Mouse (Mus musculus): ENCODE results near the gene St6galnac5. TPM values are rescaled to one million over a fixed set of nuclear protein-coding genes. Genes with fewer than 3 reads are reported as not detected.

Gene St6galnac5
- polyA plus RNA-seq, 1 experiment from 2014 or later = 0.43 TPM

DNA sequence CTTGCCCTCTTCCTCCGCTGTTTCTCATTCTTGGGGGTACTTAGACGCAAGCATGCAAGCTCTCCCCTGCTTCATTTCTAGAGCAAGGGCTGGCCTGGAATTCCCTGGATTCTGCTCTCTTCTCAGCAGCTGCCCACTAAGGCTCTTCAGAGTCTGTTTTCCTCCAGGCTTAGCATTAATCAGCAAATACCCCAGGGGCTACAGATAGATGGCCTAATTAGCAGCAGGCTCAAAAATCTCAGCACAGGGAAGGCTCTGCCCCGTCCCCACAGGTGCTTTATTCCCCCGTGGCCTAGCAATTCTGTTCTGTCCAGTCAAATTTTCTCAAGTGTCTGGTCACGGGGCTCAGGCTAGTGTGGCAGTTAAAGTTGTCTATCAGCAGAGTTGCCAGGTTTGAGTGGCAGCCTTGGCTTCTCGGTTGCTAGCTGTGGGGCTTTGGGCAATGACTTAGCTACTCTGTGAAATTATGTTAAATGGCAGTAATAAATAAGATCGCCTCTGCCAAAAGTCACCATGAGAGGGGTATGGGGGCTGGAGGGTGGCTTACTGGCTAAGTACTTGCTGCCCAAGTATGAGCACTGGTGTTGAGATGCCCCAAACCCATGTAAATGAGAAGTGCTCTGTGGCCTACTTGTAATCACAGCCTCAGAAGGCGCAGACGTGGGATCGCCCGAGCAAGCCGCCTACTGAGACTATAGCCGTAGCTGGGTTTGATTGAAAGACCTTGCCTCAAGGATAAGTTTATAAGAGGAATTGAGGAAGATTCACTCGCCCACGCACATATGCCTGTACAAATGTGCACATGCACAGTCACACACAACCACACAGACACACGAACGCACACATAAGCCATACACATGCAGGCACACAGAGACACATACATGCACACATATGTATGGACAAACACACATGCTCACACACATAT lies 107.4 kb downstream of the St6galnac5 start:
- Histone ChIP-seq H3K9ac (ENCODE audit: low read depth, low read length) (no peak overlapping the region), H3K27me3 (replicated peaks; ENCODE audit: control insufficient read depth, insufficient read depth, low read length) (no peaks in the 10 kb centered on the region), H3K4me1 (replicated peaks; ENCODE audit: control insufficient read depth, insufficient read depth, low read length) (no peaks in the 10 kb centered on the region), H3K9me3 (ENCODE audit: control insufficient read depth, low read length) (no peaks in the 10 kb centered on the region), H3K36me3 (ENCODE audit: control insufficient read depth, insufficient read depth, low read length) (no peaks in the 10 kb centered on the region), H3K27ac (ENCODE audit: low read depth, low read length) (no peak overlapping the region), H3K4me2 (no peak overlapping the region), H3K4me3 (ENCODE audit: low read depth, low read length) (no peak overlapping the region)
- WGBS = 89% methylated on average over 17 of the region's 17 CpGs
- ATAC-seq (replicated peaks; ENCODE audit: low FRiP score) (no peak), DNase-seq (ENCODE audit: low spot score) (no peak)

DNA sequence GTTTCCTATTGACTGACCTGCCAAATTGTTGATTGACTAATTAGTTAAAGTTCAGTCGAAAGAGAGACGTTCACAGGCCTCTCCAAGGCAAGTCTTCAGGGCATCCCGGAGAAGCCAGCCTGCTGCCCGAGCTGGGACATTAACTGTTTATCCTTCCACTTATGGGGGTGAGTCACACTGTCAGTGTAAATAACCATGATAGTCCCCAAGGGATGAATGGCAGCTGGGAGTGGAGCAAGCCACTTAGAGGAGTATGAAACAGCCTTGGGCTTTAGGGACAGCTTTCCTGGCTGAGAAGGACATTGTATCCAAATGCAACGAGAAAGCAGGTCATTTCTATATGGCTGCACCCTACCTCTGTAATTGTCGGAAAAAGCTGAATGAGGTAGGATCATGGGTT lies 109.5 kb downstream of the St6galnac5 start:
- H3K4me1 ChIP-seq (replicated peaks; ENCODE audit: control insufficient read depth, insufficient read depth, low read length) = no peaks in the 10 kb centered on the region
- no peak overlapping the region for H3K9ac ChIP-seq (ENCODE audit: low read depth, low read length)
- H3K9me3 ChIP-seq (ENCODE audit: control insufficient read depth, low read length) = no peaks in the 10 kb centered on the region
- ATAC-seq (replicated peaks; ENCODE audit: low FRiP score) = no peak
- H3K36me3 ChIP-seq (ENCODE audit: control insufficient read depth, insufficient read depth, low read length) = no peaks in the 10 kb centered on the region
- H3K4me2 ChIP-seq = no peak overlapping the region
- DNase-seq (ENCODE audit: low spot score) = no peak
- H3K27ac ChIP-seq (ENCODE audit: low read depth, low read length) = no peak overlapping the region
- no peaks in the 10 kb centered on the region for H3K27me3 ChIP-seq (replicated peaks; ENCODE audit: control insufficient read depth, insufficient read depth, low read length)
- WGBS = 70% methylated on average over 6 of the region's 6 CpGs
- no peak overlapping the region for H3K4me3 ChIP-seq (ENCODE audit: low read depth, low read length)

DNA sequence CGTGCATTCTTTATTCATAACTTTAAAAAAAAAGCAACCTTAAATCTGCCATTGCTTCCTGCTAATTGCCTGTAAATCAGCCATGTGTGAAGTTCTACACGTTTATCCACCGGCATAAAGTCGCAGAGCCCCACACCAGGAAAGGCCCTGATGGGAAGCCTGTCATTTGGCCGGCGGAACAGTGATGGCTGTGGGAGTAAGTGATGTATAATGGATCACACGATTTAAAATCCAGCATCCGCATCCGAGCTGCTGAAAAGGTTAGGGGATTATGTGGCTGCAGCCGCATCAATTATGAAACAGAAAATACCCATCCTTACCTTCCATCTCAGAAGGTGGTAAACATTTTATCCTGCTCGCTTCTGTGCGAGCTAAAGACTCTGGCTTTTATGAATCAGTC lies 110.0 kb downstream of the St6galnac5 start:
- no peaks in the 10 kb centered on the region for H3K9me3 ChIP-seq (ENCODE audit: control insufficient read depth, low read length)
- no peaks in the 10 kb centered on the region for H3K4me1 ChIP-seq (replicated peaks; ENCODE audit: control insufficient read depth, insufficient read depth, low read length)
- 85% methylated on average over 12 of the region's 12 CpGs for WGBS
- H3K27me3 ChIP-seq (replicated peaks; ENCODE audit: control insufficient read depth, insufficient read depth, low read length) = no peaks in the 10 kb centered on the region
- no peaks in the 10 kb centered on the region for H3K36me3 ChIP-seq (ENCODE audit: control insufficient read depth, insufficient read depth, low read length)
- no peak overlapping the region for H3K4me3 ChIP-seq (ENCODE audit: low read depth, low read length)
- no peak overlapping the region for H3K4me2 ChIP-seq
- no peak overlapping the region for H3K9ac ChIP-seq (ENCODE audit: low read depth, low read length)
- no peak for ATAC-seq (replicated peaks; ENCODE audit: low FRiP score)
- no peak for DNase-seq (ENCODE audit: low spot score)
- no peak overlapping the region for H3K27ac ChIP-seq (ENCODE audit: low read depth, low read length)

DNA sequence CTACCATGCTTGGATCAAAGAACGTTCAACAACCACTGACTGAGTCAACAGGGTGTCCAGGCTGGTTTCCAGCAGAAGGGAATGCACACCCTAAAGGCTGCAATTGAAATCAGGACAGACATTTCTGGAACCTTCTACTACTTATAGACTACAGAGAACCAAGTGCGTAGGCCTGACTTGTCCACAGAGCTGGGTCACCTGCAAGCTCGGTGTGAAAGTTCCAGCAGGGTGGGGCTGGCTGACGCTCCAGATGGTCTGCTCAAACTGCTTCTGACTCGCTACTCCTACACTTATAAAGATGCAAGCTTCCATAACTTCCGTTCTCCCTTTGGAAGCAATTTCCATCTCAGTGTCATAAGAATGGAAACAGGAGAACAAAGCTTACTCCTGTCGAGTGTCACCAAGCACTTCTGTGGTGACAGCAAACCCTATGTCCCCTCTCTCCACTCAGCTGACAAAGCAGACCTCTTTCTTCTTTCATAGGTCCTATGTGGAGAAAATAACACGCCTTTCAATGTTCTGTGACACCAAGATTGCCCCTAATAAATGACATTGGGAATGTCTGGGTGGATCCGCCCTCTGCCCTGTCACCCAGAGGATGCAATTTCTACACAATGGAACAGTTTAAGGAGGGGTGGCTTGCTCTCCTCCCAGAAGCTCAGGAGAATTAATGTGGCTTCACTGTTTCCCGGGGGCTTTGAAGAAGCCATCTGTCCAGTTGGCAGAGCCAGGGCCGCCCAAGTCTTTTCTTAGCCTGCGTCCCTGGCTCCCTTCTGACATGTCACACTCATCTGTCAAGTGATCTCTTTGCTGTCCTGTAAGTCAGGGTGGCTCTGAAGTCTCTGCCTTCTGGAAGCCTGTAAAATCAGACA lies 114.2 kb downstream of the St6galnac5 start:
- ATAC-seq (replicated peaks; ENCODE audit: low FRiP score) = no peak
- WGBS = 79% methylated on average over 12 of the region's 12 CpGs

DNA sequence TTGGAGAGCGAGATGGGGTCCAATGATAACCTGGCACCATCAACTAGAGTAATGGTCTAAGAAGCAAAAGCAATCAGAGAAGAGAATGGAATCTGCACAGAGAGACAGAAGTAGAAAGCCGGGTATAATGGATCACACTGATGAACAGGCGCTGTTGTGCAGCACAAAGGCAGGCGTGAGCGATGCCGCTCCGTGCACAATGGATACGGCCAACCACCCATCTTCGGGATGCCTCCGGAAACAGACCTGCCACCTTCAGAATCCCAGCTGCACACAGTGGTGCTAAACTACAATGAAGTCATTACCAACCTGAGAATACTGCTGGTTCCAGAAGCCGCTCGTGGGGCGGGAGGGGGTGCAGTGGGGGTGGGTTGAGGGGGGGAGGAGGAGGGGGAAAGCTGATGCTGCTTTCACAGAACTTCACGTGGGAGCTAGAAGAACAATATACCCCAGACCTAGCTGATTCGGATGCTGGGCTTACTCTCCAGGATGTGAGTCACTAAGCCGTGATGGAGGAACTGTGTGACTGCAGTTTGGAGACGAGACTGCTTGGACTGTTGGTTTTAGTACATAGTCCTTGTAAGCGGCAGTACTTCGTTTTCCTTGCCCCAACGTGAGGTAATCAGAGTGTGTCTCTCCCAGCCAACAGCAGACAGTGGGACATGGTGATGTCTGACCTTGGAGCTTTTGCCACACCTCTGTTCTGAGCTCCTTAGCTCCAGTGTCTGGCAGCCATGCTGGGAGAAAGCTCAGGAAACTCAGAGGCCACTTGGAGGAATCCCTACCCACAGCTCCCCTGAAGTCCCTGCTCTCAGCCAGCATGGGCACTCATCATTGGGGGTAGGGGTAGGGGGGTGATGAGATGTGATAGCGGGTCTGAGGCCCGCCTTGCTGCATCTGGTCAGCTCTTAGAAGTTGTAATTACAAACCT lies 115.7 kb downstream of the St6galnac5 start:
- WGBS = 81% methylated on average over 22 of the region's 22 CpGs
- Histone ChIP-seq H3K9ac (ENCODE audit: low read depth, low read length) (no peak overlapping the region), H3K27ac (ENCODE audit: low read depth, low read length) (no peak overlapping the region), H3K36me3 (ENCODE audit: control insufficient read depth, insufficient read depth, low read length) (no peaks in the 10 kb centered on the region), H3K4me3 (ENCODE audit: low read depth, low read length) (no peak overlapping the region), H3K4me2 (no peak overlapping the region), H3K4me1 (replicated peaks; ENCODE audit: control insufficient read depth, insufficient read depth, low read length) (no peaks in the 10 kb centered on the region), H3K27me3 (replicated peaks; ENCODE audit: control insufficient read depth, insufficient read depth, low read length) (no peaks in the 10 kb centered on the region), H3K9me3 (ENCODE audit: control insufficient read depth, low read length) (no peaks in the 10 kb centered on the region)
- no peak for ATAC-seq (replicated peaks; ENCODE audit: low FRiP score)
- no peak for DNase-seq (ENCODE audit: low spot score)

More for the DNA sequence above, 114.2 kb downstream of the St6galnac5 start:
- Histone ChIP-seq H3K4me2 (no peak overlapping the region), H3K4me3 (ENCODE audit: low read depth, low read length) (no peak overlapping the region), H3K4me1 (replicated peaks; ENCODE audit: control insufficient read depth, insufficient read depth, low read length) (no peaks in the 10 kb centered on the region), H3K36me3 (ENCODE audit: control insufficient read depth, insufficient read depth, low read length) (no peaks in the 10 kb centered on the region), H3K9ac (ENCODE audit: low read depth, low read length) (no peak overlapping the region), H3K9me3 (ENCODE audit: control insufficient read depth, low read length) (no peaks in the 10 kb centered on the region), H3K27ac (ENCODE audit: low read depth, low read length) (no peak overlapping the region), H3K27me3 (replicated peaks; ENCODE audit: control insufficient read depth, insufficient read depth, low read length) (no peaks in the 10 kb centered on the region)
- no peak for DNase-seq (ENCODE audit: low spot score)

DNA sequence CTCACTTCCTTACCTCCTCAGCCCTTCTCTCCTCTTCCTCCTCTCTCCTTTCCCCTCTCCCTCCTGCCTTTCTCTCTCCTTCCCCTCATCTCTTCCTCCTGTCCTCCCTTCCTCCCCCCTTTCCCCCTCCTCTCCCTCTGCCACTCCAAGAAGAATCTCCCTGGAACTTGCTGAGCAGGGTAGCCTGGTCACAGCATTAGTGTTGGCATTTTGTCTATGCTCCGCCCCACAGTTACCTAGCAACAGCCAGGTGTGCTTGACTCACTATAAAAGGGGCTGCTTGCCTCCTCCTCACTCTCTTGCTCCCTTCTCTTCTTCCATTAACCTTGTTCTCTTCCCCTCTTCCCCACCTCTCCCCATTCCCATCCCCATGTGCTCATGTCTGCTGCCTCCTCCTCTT lies 120.1 kb downstream of the St6galnac5 start:
- Histone ChIP-seq H3K4me1 (replicated peaks; ENCODE audit: control insufficient read depth, insufficient read depth, low read length) (no peaks in the 10 kb centered on the region), H3K4me2 (no peak overlapping the region), H3K9me3 (ENCODE audit: control insufficient read depth, low read length) (no peaks in the 10 kb centered on the region), H3K27me3 (replicated peaks; ENCODE audit: control insufficient read depth, insufficient read depth, low read length) (no peaks in the 10 kb centered on the region), H3K4me3 (ENCODE audit: low read depth, low read length) (no peak overlapping the region), H3K9ac (ENCODE audit: low read depth, low read length) (no peak overlapping the region), H3K27ac (ENCODE audit: low read depth, low read length) (no peak overlapping the region), H3K36me3 (ENCODE audit: control insufficient read depth, insufficient read depth, low read length) (no peaks in the 10 kb centered on the region)
- WGBS = 54% methylated on average over 1 of the region's 1 CpGs
- DNase-seq (ENCODE audit: low spot score) (no peak), ATAC-seq (replicated peaks; ENCODE audit: low FRiP score) (no peak)

DNA sequence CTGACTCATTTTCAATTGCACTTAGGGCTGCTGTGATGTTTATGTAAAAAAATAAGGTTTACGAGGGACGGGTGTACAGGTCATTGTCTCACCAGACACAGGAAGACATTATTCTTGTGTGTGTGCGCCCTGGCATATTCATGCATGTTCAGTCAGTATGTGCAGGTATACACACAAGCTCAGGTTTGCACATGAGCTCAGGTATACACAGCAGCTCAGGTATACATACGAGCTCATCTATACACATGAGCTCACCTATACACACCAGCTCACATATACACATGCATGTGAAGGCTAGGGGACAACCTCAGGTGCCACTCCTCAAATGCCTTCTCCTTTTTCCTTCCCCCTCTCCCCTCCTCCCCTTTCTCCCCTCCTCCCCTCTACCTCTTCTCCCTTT lies 120.6 kb downstream of the St6galnac5 start:
- Histone ChIP-seq H3K27ac (ENCODE audit: low read depth, low read length) (no peak overlapping the region), H3K4me2 (no peak overlapping the region), H3K9ac (ENCODE audit: low read depth, low read length) (no peak overlapping the region), H3K27me3 (replicated peaks; ENCODE audit: control insufficient read depth, insufficient read depth, low read length) (no peaks in the 10 kb centered on the region), H3K4me1 (replicated peaks; ENCODE audit: control insufficient read depth, insufficient read depth, low read length) (no peaks in the 10 kb centered on the region), H3K9me3 (ENCODE audit: control insufficient read depth, low read length) (no peaks in the 10 kb centered on the region), H3K4me3 (ENCODE audit: low read depth, low read length) (no peak overlapping the region), H3K36me3 (ENCODE audit: control insufficient read depth, insufficient read depth, low read length) (no peaks in the 10 kb centered on the region)
- 84% methylated on average over 4 of the region's 4 CpGs for WGBS
- no peak for DNase-seq (ENCODE audit: low spot score)
- ATAC-seq (replicated peaks; ENCODE audit: low FRiP score) = no peak

DNA sequence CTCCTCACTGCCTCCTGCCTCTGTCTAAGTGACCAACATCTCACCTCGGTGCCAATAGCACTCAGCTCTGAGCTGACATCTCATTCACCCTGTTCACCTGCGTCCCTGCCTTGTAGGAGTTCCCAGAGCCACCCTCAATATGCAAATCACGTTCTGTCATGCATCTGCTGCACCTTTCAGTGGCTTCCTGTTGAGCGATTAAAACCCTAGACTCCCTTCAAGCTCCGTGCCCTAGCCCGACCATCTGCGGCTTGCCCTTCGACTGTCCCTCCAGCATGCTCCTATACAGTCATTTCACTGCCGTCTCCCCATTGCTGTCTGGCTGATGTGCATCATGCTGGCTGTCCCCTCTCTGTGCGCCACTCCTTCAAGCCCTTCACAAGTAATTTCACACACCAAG lies 126.0 kb downstream of the St6galnac5 start:
- Histone ChIP-seq H3K4me3 (ENCODE audit: low read depth, low read length) (no peak overlapping the region), H3K27ac (ENCODE audit: low read depth, low read length) (no peak overlapping the region), H3K4me2 (no peak overlapping the region), H3K9ac (ENCODE audit: low read depth, low read length) (no peak overlapping the region), H3K36me3 (ENCODE audit: control insufficient read depth, insufficient read depth, low read length) (no peaks in the 10 kb centered on the region), H3K27me3 (replicated peaks; ENCODE audit: control insufficient read depth, insufficient read depth, low read length) (no peaks in the 10 kb centered on the region), H3K4me1 (replicated peaks; ENCODE audit: control insufficient read depth, insufficient read depth, low read length) (no peaks in the 10 kb centered on the region), H3K9me3 (ENCODE audit: control insufficient read depth, low read length) (no peaks in the 10 kb centered on the region)
- 70% methylated on average over 10 of the region's 10 CpGs for WGBS
- no peak for ATAC-seq (replicated peaks; ENCODE audit: low FRiP score)
- DNase-seq (ENCODE audit: low spot score) = no peak

All from liver, embryonic 11.5 days (tissue).